Mouse (Mus musculus) forelimb bud, embryonic 11.5 days (tissue): ENCODE data around the gene Cmtm8.

Experiments
- DNase-seq: peaks from one replicate; pipeline ENCODE4 v3.0.0-alpha.2; 2012; ENCODE audit warnings: low read depth, low spot score

Gene Cmtm8

DNA sequence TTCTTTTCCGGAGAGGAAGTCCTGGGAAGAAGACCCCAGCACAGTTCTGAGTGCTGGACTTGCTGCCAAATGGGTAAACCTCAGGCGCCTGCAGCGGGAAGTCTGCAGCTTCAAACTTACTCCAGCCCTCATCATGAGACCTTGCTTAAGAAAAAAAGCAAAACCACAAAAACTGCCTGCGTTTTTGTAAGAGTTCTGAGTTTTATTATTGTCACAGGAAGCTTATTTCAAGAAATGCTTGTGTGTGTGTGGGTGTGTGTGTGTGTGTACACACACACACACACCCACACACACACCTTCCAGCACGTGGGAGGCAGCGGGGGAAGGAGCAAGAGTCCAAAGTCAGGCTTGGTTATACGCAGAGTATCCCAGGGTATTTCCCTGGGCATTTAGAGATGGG lies 85.7 kb downstream of the Cmtm8 start:
- DNase-seq, result no peak

DNA sequence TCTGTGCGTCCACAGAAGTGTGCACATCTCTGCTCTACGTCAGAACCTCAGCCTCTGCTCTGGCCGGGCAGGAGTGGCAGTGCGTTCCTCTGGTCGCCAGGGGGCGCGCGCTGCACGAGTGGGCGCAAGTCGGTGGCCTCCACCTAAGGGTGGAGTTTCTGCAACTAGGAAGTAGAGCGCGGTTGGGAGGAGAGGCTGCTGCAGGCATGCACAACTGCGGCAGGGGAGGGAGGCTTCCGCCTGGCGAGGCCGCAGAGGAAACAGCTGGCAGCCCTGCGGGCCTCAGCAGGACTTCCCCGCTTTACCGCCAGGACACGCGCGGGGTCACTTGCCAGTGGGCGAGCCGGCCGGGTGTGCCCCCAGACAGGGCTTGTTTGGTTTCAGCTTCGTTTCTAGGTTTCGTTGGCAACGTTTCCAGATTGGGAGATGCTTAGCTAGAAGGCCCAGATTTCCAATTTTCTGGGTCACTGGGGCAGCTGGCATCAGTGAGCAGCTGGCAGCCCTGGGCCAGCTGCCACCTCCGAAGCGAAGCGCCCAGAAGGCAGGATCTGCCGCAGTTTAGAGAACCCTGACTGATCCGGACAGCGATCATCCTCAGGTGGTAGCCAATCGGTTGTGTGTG lies 91.0 kb downstream of the Cmtm8 start:
- peak; percentile 80 for DNase-seq

DNA sequence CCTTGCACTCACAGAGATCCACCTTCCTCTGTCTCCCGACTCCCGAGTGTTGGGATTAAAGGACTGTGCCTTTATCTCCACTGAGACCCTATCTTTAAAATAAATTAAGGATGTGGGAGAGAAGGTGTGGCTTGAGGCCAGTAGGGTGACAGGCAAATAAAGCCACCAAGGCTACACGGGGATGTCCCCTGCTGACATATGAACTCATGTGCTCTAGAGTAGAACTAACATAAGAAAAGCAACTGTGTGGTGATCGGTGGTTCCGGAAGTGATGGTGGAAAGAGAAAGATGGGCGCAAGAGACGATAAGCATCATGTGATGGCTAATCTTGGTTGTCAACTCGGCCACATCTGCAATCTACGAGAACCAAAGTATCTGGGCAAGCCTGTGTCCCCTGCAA lies 91.6 kb downstream of the Cmtm8 start:
- no peak for DNase-seq

DNA sequence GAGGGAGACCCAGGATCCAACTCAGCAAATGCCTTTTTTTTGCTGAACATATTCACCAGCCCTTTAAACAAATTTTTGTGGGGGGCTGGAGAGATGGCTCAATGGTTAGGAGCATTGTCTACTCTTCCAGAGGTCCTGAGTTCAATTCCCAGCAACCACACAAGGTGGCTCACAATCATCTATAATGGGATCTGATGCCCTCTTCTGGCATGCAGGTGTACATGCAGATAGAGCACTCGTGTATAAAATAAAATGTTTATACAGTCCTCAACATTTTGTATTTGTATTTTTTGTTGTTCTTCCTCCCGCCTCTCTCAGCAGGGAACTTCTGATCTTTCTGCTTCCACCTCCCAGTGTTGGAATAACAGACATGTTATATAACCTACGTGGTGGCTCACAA lies 92.4 kb downstream of the Cmtm8 start:
- no peak for DNase-seq

DNA sequence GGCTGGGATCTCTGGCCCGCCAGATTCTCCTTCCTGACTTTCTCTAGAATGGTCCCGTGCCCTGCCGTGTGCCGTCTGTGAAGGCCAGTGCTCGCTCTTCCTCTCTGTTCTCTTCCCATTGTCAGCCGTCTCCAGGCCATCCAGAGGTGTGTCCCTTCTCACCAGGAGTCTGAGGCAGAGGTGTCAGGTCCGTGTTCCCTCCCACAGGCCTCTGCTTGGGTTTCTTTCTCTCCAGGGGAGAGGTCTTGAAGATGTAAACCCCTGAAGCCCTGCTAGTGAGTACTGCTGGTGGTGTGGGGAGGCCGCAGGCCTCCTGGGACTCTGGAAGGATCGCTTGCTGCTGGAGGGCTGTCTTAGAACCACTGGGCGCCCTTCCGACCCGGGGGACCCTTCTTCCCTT lies 96.5 kb downstream of the Cmtm8 start:
- no peak for DNase-seq

DNA sequence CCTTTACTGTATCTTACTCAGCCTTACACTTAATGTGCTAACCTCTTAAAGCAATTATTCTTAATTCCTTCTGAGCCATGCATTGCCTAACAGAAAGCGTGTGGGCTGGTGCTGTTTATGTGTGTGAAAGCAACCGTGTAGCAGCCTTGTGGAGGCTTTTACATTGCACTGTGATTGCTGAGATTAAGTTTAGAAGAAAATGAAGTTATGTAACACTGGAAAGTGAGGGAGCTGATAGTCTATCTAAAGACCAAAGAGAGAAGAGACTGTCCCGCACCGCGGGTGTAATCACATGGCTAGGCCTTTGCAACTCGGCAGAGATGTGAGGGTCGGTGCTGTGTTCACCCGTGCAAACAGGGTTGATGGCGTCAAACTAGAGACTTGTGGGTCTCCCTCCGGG lies 96.9 kb downstream of the Cmtm8 start:
- DNase-seq, result no peak

DNA sequence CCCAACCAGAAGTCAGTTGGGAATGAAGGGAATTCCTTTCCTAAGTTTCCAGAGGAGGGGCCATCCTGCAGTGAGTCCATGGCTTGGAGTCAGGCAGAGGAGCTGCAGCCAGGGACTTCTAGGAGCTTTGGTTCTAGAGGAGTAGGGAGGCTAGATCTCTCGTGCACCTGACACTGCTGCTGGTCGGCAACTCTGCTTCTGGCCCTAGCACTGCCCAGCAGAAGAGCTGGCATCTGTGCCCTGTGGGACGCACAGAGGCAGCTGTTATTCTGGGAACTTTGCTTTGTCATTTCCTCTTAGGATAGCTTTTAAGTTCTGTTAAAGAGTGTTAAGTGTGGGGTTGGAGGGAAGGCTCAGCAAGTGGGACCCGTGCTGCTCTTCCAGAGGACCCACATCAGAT lies 98.3 kb downstream of the Cmtm8 start:
- DNase-seq, result no peak

DNA sequence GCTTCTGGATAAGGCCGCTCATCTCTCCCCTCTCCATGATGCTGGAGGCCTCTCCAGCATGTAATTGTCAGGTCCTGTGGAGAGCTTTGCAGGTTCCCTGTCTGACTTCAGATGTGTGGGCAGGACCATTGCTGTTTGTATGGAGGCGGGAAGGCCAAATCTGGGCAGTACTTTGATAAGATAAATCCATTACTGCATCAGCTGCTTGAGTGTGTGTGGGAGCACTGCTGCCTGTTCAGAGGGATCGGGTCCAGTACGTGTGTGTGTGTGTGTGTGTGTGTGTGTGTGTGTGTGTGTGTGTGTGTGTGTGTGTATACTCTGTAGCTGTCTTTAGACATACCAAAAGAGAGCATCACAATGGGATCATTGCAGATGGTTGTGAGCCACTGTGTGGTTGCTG lies 98.8 kb downstream of the Cmtm8 start:
- no peak for DNase-seq

DNA sequence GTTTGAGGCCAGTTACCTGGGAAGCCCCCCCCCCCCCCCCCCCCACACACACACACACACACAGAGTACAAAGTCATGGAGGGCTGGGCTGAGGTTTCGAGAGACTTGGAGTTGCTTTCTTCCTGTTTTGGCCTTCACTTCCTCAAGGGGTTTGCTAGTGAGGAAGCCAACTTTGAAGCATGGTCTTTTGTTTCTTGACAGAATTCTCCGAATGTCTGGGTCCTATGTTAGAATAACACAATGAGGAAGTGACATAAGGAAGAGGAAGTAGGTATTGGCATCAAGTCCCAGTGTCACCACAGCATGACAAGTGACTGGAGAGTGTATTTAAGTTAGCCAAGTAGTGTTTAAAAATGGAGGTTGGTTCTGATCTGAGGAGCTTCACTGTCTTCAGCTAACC lies 101.2 kb downstream of the Cmtm8 start:
- no peak for DNase-seq

DNA sequence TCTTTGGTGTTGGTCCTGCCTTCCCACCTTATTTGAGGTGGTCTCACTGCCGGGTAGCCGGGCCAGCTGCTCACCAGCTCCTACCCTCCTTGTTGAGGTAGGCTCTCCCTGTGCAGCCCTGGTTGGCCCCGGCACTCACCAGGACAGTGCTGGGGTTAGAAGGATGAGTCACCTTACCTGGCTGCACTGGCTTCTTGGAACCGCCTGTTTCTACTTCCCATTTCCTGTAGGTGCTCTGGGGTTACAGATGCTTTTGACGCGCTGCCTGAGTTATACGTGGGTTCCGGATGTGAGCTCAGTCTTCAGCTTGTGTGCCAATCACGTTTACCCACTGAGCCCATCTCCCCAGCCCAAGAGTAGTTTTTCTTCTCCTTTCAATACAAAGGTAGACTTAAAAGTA lies 103.6 kb downstream of the Cmtm8 start:
- no peak for DNase-seq
